8 mouse cellular contexts compared by ENCODE assay signal in the genomic region with DNA sequence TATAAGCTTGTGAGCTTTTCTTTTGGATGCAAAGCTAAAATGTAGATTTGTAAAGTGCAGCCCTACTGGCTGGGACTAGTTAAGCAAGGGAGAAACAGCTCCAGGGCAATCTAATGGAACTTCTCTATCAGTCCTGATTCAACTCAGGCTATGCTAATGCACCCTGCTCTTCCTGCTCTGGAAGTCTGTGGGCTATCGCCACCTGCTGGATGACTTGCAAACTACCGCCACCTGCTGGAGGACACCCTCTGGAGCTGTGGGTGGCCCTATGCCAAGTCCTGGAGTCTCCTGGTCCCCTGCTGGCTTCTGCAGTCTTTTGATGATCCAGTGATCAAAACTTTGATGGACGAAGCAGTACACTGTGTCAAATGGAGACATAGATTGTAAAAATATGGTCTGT.
DNase-seq lines count a peak whose midpoint lies in the region; ATAC-seq lines count a peak whose summit lies in the region.

No protein-coding gene starts in this region.

- H3K27me3 ChIP-seq in hindbrain, embryonic 16.5 days (replicated peaks; ENCODE audit: control insufficient read depth, insufficient read depth, low read length), result no peaks in the 10 kb centered on the region

- no peaks in the 10 kb centered on the region for H3K36me3 ChIP-seq in hindbrain, embryonic 16.5 days (ENCODE audit: control insufficient read depth, insufficient read depth, low read length)

- no peaks in the 10 kb centered on the region for H3K9me3 ChIP-seq in hindbrain, embryonic 16.5 days (ENCODE audit: control insufficient read depth, low read length)

- WGBS in hindbrain, embryonic 16.5 days, result 10% methylated on average over 3 of the region's 3 CpGs

- no peaks in the 10 kb centered on the region for H3K4me1 ChIP-seq in hindbrain, embryonic 16.5 days (ENCODE audit: control insufficient read depth, insufficient read depth, low read depth, low read length)

- no peak overlapping the region for H3K4me3 ChIP-seq in hindbrain, embryonic 16.5 days (ENCODE audit: low read length)

- no peak overlapping the region for H3K9ac ChIP-seq in hindbrain, embryonic 16.5 days (ENCODE audit: low read depth, low read length)

- H3K27ac ChIP-seq in hindbrain, embryonic 16.5 days (ENCODE audit: low read depth, low read length), result no peak overlapping the region

- H3K4me2 ChIP-seq in hindbrain, embryonic 16.5 days (ENCODE audit: low read length), result no peak overlapping the region

- peak; percentile 43 for ATAC-seq in activated CD4-positive, CD25-positive, alpha-beta regulatory T cell, adult 4 months
- ATAC-seq in hindbrain, embryonic 16.5 days, result peak; percentile 61; the same call in 1 of the 2 replicates
- ATAC-seq in megakaryocyte-erythroid progenitor cell, adult 5-6 weeks (replicated peaks; ENCODE audit: low FRiP score, low TSS enrichment, poor library complexity, severe bottlenecking), result peak; percentile 89

- DNase-seq in cerebellum, adult 9-11 months, result peak; percentile 28
- DNase-seq in frontal cortex, postnatal 10 days (ENCODE audit: low spot score in 2 of 2), result peak; percentile 33 to 71
- DNase-seq in layer of hippocampus, postnatal 36 days, result peak; percentile 78 to 81
- peak; percentile 73 for DNase-seq in right cerebral cortex, postnatal 4 days
- no peak for DNase-seq in T-cell, adult 2 months (ENCODE audit: low spot score)
